Mouse (Mus musculus) testis, adult 2 months (tissue): ENCODE measurements around the gene Tsacc.

Experiments used
- CTCF ChIP-seq: fragments of 200-500 bp; IDR thresholded peaks from 2 replicates; pipeline ENCODE4 v1.5.1; 2012; ENCODE audit warnings: low read depth, mild to moderate bottlenecking, inconsistent platforms, low read length, moderate library complexity; ENCODE audit not compliant: control insufficient read depth, insufficient read depth, insufficient replicate concordance
- POLR2A ChIP-seq: fragments of 200-500 bp; IDR thresholded peaks from 2 replicates; pipeline ENCODE4 v1.6.1; 2012; ENCODE audit warnings: low read depth, mild to moderate bottlenecking, inconsistent platforms, low read length, moderate library complexity; ENCODE audit not compliant: control insufficient read depth

DNA sequence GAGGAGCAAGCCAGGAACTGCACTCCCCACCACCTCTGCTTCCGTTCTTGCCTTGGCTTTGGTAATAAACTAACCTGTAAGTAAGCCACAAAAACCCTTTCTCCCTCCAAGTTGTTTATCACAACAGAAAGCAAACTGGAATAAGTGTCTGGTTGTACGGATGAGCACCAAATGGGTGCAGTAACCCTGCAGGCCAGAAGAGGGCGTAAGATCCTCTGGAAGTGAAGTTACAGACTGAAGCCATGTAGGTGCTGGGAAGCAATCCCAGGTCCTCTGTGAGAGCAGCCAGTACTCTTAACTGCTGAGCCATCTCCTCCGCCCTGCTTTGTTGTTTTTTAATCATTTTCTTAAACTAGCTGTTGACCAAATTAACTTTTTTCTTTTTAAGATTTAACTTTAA, 22.8 kb downstream of the Tsacc start:
- peak; percentile 46; the same call in 1 of the 2 replicates for TF ChIP-seq CTCF
- no peak for TF ChIP-seq POLR2A
